ENCODE assay signal across 31 mouse cellular contexts in the genomic region with DNA sequence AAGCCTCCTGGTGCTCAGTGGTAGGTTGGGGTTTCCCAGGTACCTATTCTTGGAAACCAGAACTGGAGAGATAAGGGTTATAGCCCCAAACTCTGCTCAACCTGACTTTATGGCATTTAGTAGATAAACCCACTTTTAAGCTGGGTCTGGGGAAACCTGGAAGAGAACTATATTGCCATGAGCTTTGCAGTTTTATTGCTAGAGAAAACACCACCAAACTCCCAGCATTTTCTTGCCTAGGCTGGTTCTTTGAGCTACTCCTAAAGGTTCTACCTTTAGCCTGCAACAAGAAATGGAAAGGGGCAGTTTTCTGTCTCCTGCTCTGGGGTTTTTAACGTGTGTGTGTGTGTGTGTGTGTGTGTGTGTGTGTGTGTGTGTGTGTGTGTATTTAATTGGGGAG. TPM values are rescaled to one million over a fixed set of nuclear protein-coding genes. Genes with fewer than 3 reads are reported as not detected.
A peak's percentile ranks its signal among the peaks of the same experiment; 100 is the strongest.
DNase-seq lines count a peak whose midpoint lies in the region; ATAC-seq and TF ChIP-seq lines count a peak whose summit lies in the region.
"Had no signal": no experiment of that assay in that cellular context is flagged by ENCODE, and none has a peak within 500 bp of the region (broad histone marks: within the 10 kb centered on the region; RNA-seq: fewer than 3 reads in every experiment).

No protein-coding gene starts in this region.

- DNase-seq in hindbrain, embryonic 11.5 days (ENCODE audit: low spot score) = peak; percentile 31
- no peak for DNase-seq in hindbrain, embryonic 14.5 days (ENCODE audit: low spot score)
- peak; percentile 7 for DNase-seq in CH12.LX (ENCODE audit: extremely low read depth)
- peak; percentile 18 for DNase-seq in embryonic facial prominence, embryonic 11.5 days (ENCODE audit: low spot score)
- DNase-seq in lung, postnatal 36 days = no peak
- DNase-seq in left cerebral cortex, adult 8-10 months (ENCODE audit: low spot score in 2 of 2) = no peak
- DNase-seq: adrenal gland, adult 2 months; B cell, adult 2 months; cerebellum, adult 11 months; cerebellum, adult 9-11 months; kidney, adult 11 months; liver; right cerebral cortex, postnatal 14 days; thymus, adult 2 months; thymus, postnatal 4 days had no signal

- TF ChIP-seq POLR2A in CH12.LX (IDR thresholded peaks at IDR 0.05; ENCODE audit: low read depth, low read length) = no peak

- H3K9me3 ChIP-seq in hindbrain, embryonic 11.5 days (ENCODE audit: control insufficient read depth, low read length) = no peaks in the 10 kb centered on the region
- H3K9me3 ChIP-seq in hindbrain, embryonic 14.5 days (ENCODE audit: control insufficient read depth, low read length) = no peaks in the 10 kb centered on the region
- peaks cover 5% of the 10 kb centered on the region for H3K9me3 ChIP-seq in CH12.LX (replicated peaks; ENCODE audit: low read length)
- H3K9me3 ChIP-seq in embryonic facial prominence, embryonic 11.5 days (replicated peaks; ENCODE audit: control insufficient read depth, low read length) = no peaks in the 10 kb centered on the region
- no peaks in the 10 kb centered on the region for H3K9me3 ChIP-seq in forebrain, embryonic 15.5 days
- H3K9me3 ChIP-seq: heart, embryonic 10.5 days; kidney, embryonic 15.5 days; limb, embryonic 10.5 days had no signal

- no peak for ATAC-seq in hindbrain, embryonic 11.5 days (ENCODE audit: low FRiP score)
- ATAC-seq in hindbrain, embryonic 14.5 days (ENCODE audit: low FRiP score) = no peak
- no peak for ATAC-seq in embryonic facial prominence, embryonic 11.5 days (replicated peaks; ENCODE audit: insufficient number of reproducible peaks, low FRiP score, low TSS enrichment, low read depth)
- ATAC-seq in forebrain, embryonic 15.5 days (replicated peaks) = no peak

- TF ChIP-seq CTCF in CH12.LX (conservative IDR thresholded peaks at IDR 0.05 in 1 of 2, IDR thresholded peaks at IDR 0.05 in 1 of 2; ENCODE audit: low read depth in 2 of 2, low read length in 2 of 2) = no peak

- dilution Hi-C loops in CH12.LX (cut with MboI; ENCODE audit: extremely low pct_ligation_motif_present, extremely low pct_unique_long_range_greater_than_20kb, low sequenced_read_pairs) = no loop called here

- no peaks in the 10 kb centered on the region for H3K36me3 ChIP-seq in hindbrain, embryonic 11.5 days (ENCODE audit: control insufficient read depth, insufficient read depth, low read length)
- H3K36me3 ChIP-seq in hindbrain, embryonic 14.5 days (replicated peaks; ENCODE audit: control insufficient read depth, insufficient read depth) = no peaks in the 10 kb centered on the region
- no peaks in the 10 kb centered on the region for H3K36me3 ChIP-seq in CH12.LX (replicated peaks in 1 of 2; ENCODE audit: control insufficient read depth in 1 of 2, insufficient read depth in 1 of 2, low read length in 1 of 2)
- H3K36me3 ChIP-seq in embryonic facial prominence, embryonic 11.5 days (replicated peaks; ENCODE audit: control insufficient read depth, insufficient read depth, low read depth, low read length) = no peaks in the 10 kb centered on the region
- H3K36me3 ChIP-seq in forebrain, embryonic 15.5 days = no peaks in the 10 kb centered on the region
- H3K36me3 ChIP-seq: heart, embryonic 10.5 days; kidney, embryonic 15.5 days; limb, embryonic 10.5 days had no signal

- 0% methylated on average over 1 of the region's 1 CpGs for WGBS in hindbrain, embryonic 11.5 days
- 0% methylated on average over 1 of the region's 1 CpGs for WGBS in hindbrain, embryonic 14.5 days
- whole genome bisulfite sequencing in embryonic facial prominence, embryonic 11.5 days = 0% methylated on average over 1 of the region's 1 CpGs
- WGBS in forebrain, embryonic 15.5 days = 0% methylated on average over 1 of the region's 1 CpGs

- no peak overlapping the region for H3K4me3 ChIP-seq in hindbrain, embryonic 11.5 days (ENCODE audit: low read depth, low read length)
- no peak overlapping the region for H3K4me3 ChIP-seq in hindbrain, embryonic 14.5 days (replicated peaks; ENCODE audit: low read length)
- no peak overlapping the region for H3K4me3 ChIP-seq in CH12.LX (replicated peaks in 1 of 3; ENCODE audit: low read depth in 2 of 3, low read length in 2 of 3, poor library complexity in 1 of 3)
- no peak overlapping the region for H3K4me3 ChIP-seq in embryonic facial prominence, embryonic 11.5 days (ENCODE audit: low read depth, low read length)
- H3K4me3 ChIP-seq in forebrain, embryonic 15.5 days = peak overlapping the region; percentile 45
- H3K4me3 ChIP-seq: heart, embryonic 10.5 days; kidney, embryonic 15.5 days; limb, embryonic 10.5 days; myocyte had no signal

- no peaks in the 10 kb centered on the region for H3K79me2 ChIP-seq in CH12.LX (replicated peaks; ENCODE audit: control insufficient read depth, extremely low read depth, insufficient read depth, poor library complexity, severe bottlenecking)

- H3K27ac ChIP-seq in hindbrain, embryonic 11.5 days (ENCODE audit: low read depth, low read length) = no peak overlapping the region
- H3K27ac ChIP-seq in hindbrain, embryonic 14.5 days = no peak overlapping the region
- H3K27ac ChIP-seq in CH12.LX (ENCODE audit: insufficient read depth, low read depth) = no peak overlapping the region
- no peak overlapping the region for H3K27ac ChIP-seq in embryonic facial prominence, embryonic 11.5 days (replicated peaks; ENCODE audit: low read depth, low read length)
- H3K27ac ChIP-seq in forebrain, embryonic 15.5 days (replicated peaks) = peak overlapping the region; percentile 94
- H3K27ac ChIP-seq: heart, embryonic 10.5 days; kidney, embryonic 15.5 days; limb, embryonic 10.5 days; macrophage; stomach, postnatal 0 days had no signal

- H3K4me1 ChIP-seq in hindbrain, embryonic 11.5 days (replicated peaks; ENCODE audit: control insufficient read depth, insufficient read depth, low read length) = peaks cover 2% of the 10 kb centered on the region; the same call in 1 of the 2 replicates
- H3K4me1 ChIP-seq in hindbrain, embryonic 14.5 days (replicated peaks; ENCODE audit: control insufficient read depth, insufficient read depth, low read length) = peaks cover 11% of the 10 kb centered on the region; the same call in 1 of the 2 replicates
- H3K4me1 ChIP-seq in CH12.LX (ENCODE audit: control insufficient read depth in 1 of 2, insufficient read depth in 2 of 2) = peaks cover 0 to 24% of the 10 kb centered on the region in 2 experiments; a peak in 2 of 4 replicates
- peaks cover 3% of the 10 kb centered on the region; the same call in 1 of the 2 replicates for H3K4me1 ChIP-seq in embryonic facial prominence, embryonic 11.5 days (ENCODE audit: control insufficient read depth, insufficient read depth, low read length)
- H3K4me1 ChIP-seq in forebrain, embryonic 15.5 days = peaks cover 47% of the 10 kb centered on the region

- in situ Hi-C loops in CH12.LX (cut with MboI; ENCODE audit: low pct_ligation_motif_present, low pct_unique_long_range_greater_than_20kb, low sequenced_read_pairs) = no loop called here

- H3K27me3 ChIP-seq in hindbrain, embryonic 11.5 days (ENCODE audit: control insufficient read depth, insufficient read depth, low read length) = peaks cover 92% of the 10 kb centered on the region
- H3K27me3 ChIP-seq in hindbrain, embryonic 14.5 days (ENCODE audit: control insufficient read depth, insufficient read depth, low read length) = peaks cover 96% of the 10 kb centered on the region
- H3K27me3 ChIP-seq in CH12.LX (replicated peaks) = peaks cover 3% of the 10 kb centered on the region
- H3K27me3 ChIP-seq in embryonic facial prominence, embryonic 11.5 days (ENCODE audit: control insufficient read depth, insufficient read depth, low read length) = peaks cover 22% of the 10 kb centered on the region
- peaks cover 57% of the 10 kb centered on the region for H3K27me3 ChIP-seq in forebrain, embryonic 15.5 days

- no peak for TF ChIP-seq RAD21 in CH12.LX (IDR thresholded peaks at IDR 0.05; ENCODE audit: low read depth, low read length)

- no peak overlapping the region for H3K9ac ChIP-seq in hindbrain, embryonic 11.5 days (ENCODE audit: low read depth, low read length)
- H3K9ac ChIP-seq in hindbrain, embryonic 14.5 days = no peak overlapping the region
- H3K9ac ChIP-seq in CH12.LX (ENCODE audit: insufficient read depth, low read depth) = no peak overlapping the region
- H3K9ac ChIP-seq in embryonic facial prominence, embryonic 11.5 days (replicated peaks; ENCODE audit: low read length) = no peak overlapping the region
- H3K9ac ChIP-seq in forebrain, embryonic 15.5 days (replicated peaks) = peak overlapping the region; percentile 64
- H3K9ac ChIP-seq: kidney, embryonic 15.5 days had no signal

- TF ChIP-seq EP300 in CH12.LX (IDR thresholded peaks at IDR 0.05; ENCODE audit: low read length) = no peak

- H3K4me2 ChIP-seq in hindbrain, embryonic 11.5 days (replicated peaks; ENCODE audit: low read depth, low read length) = no peak overlapping the region
- H3K4me2 ChIP-seq in hindbrain, embryonic 14.5 days (replicated peaks) = no peak overlapping the region
- H3K4me2 ChIP-seq in CH12.LX (ENCODE audit: insufficient read depth, low read depth, poor library complexity, severe bottlenecking) = no peak overlapping the region
- H3K4me2 ChIP-seq in embryonic facial prominence, embryonic 11.5 days (ENCODE audit: low read depth, low read length) = no peak overlapping the region
- peak overlapping the region; percentile 45 for H3K4me2 ChIP-seq in forebrain, embryonic 15.5 days (replicated peaks)
- H3K4me2 ChIP-seq: kidney, embryonic 15.5 days had no signal

TF ChIP-seq in CH12.LX, 34 proteins besides CTCF, POLR2A, EP300 and RAD21 (continues in another document):
- no peak for TF ChIP-seq ELF1 (IDR thresholded peaks at IDR 0.05; ENCODE audit: low read depth, low read length)

RNA-seq across cellular contexts. Expression of gene Dlx6, which starts 4.6 kb away (rescaled TPM):
- 0.29 and 0.65 TPM in 2 replicates for polyA plus RNA-seq in hindbrain, embryonic 11.5 days (2014; fragmentation: Nextera tagmentation; extraction: Ambion mirVana)
- polyA plus RNA-seq in hindbrain, embryonic 14.5 days (2014; fragmentation: Nextera tagmentation; extraction: Ambion mirVana) = not detected in 2 replicates
- total RNA-seq in CH12.LX (2012; rRNA removed) (not detected in 2 replicates), CH12.LX (2014; rRNA removed) (not detected in 2 replicates)
- not detected in 2 replicates for polyA plus RNA-seq in CH12.LX (2012; ENCODE audit: insufficient read length, low read depth)
- polyA plus RNA-seq in embryonic facial prominence, embryonic 11.5 days (2014; fragmentation: Nextera tagmentation; extraction: Ambion mirVana) = 3.2 and 5.1 TPM in 2 replicates
- 13.2 and 14.7 TPM in 2 replicates for polyA plus RNA-seq in forebrain, embryonic 15.5 days (2015; fragmentation: Nextera tagmentation; extraction: Ambion mirVana)
- 10 to 100 TPM; 22.4 to 35.7 (median 24.6) TPM for total RNA-seq in left cerebral cortex, adult 8-10 months (2022)
- total RNA-seq: adrenal gland, adult 2 months; gastrocnemius, adult 18-20 months; hematopoietic stem cell, adult 5-6 weeks; MEL had no signal
- polyA plus RNA-seq: adrenal gland, adult 2 months; gonadal fat pad, adult 2 months; heart, postnatal 0 days; kidney, embryonic 15.5 days; large intestine, adult 2 months; liver, embryonic 16.5 days; lung, embryonic 16.5 days; macrophage; myocyte; neural tube, embryonic 14.5 days; stomach, postnatal 0 days; thymus, adult 2 months had no signal

RNA-seq across cellular contexts. Expression of gene Dlx5, which starts 23.3 kb away (rescaled TPM):
- polyA plus RNA-seq in hindbrain, embryonic 11.5 days (2014; fragmentation: Nextera tagmentation; extraction: Ambion mirVana) = 2.3 and 6.2 TPM in 2 replicates
- polyA plus RNA-seq in hindbrain, embryonic 14.5 days (2014; fragmentation: Nextera tagmentation; extraction: Ambion mirVana) = not detected in 2 replicates
- total RNA-seq in CH12.LX (2012; rRNA removed) = not detected in 2 replicates
- total RNA-seq in CH12.LX (2014; rRNA removed) = not detected in 2 replicates
- not detected in 2 replicates for polyA plus RNA-seq in CH12.LX (2012; ENCODE audit: insufficient read length, low read depth)
- 54.5 and 63.8 TPM in 2 replicates for polyA plus RNA-seq in embryonic facial prominence, embryonic 11.5 days (2014; fragmentation: Nextera tagmentation; extraction: Ambion mirVana)
- 81.5 and 84.7 TPM in 2 replicates for polyA plus RNA-seq in forebrain, embryonic 15.5 days (2015; fragmentation: Nextera tagmentation; extraction: Ambion mirVana)
- 10 to 100 TPM in 2 of 4 experiments, 1 to 10 TPM in 2; 8.9 to 11.7 (median 10.0) TPM for total RNA-seq in left cerebral cortex, adult 8-10 months (2022)
- total RNA-seq: gastrocnemius, adult 18-20 months; hematopoietic stem cell, adult 5-6 weeks; MEL had no signal
- polyA plus RNA-seq: macrophage; myocyte; neural tube, embryonic 14.5 days had no signal

Comparison
In these comparisons a context has a peak if more than half of its experiments do, and no peak if none do; other contexts are left out.
1. DNase-seq: peak in hindbrain, embryonic 11.5 days (single experiment), CH12.LX (single experiment) and embryonic facial prominence, embryonic 11.5 days (single experiment); none in hindbrain, embryonic 14.5 days (single experiment), lung, postnatal 36 days (single experiment) and left cerebral cortex, adult 8-10 months (0 of 2).